Mouse (Mus musculus) urinary bladder, adult 18-20 months (tissue): ENCODE data around the gene Gigyf1.

Source experiments
- DNase-seq, 2 experiments: peaks; one replicate each; pipeline ENCODE4 v3.0.0; 2022; ENCODE audit warnings: low spot score in 2 of 2, mixed read lengths in 2 of 2

Gene Gigyf1

DNA sequence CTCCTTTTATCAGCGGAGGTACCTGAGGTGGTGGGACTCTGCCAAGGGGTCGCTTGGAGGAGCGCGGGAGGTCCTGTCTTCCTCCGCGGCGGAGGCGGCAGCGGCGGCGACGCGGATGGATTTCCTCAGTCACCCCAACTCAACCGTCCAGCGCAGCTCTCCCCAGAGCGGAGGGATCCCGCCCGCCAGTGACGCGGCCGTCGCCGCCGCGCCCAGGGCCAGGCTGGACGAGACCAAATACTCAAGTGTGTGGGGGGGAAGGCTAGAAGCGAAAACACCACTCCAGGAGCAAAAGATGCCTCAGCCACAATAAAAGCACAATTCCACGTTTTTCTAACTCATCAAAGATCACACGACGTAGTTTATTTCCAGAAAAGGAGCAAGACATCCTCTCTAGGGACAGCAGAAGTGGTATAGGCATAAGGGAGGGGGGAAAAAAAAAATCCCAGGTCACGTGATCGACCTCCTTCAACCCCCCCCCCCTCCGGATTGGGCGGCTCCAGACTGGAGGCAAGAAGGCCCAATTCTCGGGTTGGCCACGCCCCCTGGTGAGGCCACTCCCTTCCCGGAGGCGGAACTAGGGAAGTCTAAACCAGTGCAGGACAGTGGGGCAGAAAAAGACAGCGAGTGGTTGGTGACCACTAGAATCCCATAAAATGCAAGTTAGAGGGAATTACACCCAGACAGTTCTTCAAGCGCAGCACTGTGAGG is 14.9 kb downstream of the Gigyf1 start, which contains the start of the genes Epo and Gnb2:
TSS of gene Epo (minus strand) at position 126 of the 711 bp plus-strand sequence.
TSS of gene Gnb2 (minus strand) at position 394 of the 711 bp plus-strand sequence.
- DNase-seq, result peak; percentile 96 to 97

DNA sequence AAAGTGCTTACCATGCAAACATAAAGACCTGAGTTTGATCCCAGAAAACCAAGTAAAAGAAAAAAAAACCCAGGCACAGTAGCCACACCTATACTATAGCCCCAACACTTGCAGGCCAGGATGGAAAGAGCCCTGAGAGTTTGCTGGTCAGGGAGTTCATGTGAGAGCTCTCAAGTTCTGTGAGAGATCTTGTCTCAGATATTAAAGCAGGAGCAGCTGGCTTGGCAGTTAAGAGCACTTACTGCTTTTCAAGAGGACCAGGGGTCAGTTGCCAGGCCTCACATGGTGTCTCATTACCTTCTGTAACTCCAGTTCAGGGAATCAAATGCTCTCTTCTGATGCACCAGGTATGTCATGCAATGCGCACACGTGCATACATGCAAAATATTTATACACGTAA is 16.4 kb downstream of the Gigyf1 start:
- no peak for DNase-seq

GRCm38 (mm10) chr5:137535318-137535717 is 17.0 kb downstream of the Gigyf1 start:
- DNase-seq, result no peak

DNA sequence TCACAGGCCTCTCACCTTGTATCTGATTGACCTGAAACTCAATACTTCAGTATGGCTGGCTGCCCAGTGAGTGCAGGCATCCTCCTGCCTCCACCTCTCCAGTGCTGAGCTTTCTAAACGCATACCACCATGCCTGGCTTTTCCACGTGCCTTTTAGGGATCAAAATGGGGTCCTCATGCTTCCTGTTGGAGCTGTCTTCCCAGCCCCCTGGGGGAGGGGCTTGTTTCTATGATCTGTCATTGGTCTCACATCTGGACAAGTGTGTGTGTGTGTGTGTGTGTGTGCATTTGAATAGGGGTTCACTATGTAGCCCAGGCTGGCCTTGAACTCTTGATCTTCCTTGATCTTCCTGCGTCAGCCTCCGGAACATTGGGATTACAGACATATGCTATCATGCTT is 19.1 kb downstream of the Gigyf1 start:
- no peak for DNase-seq

GRCm38 (mm10) chr5:137539291-137539801 is 21.0 kb downstream of the Gigyf1 start:
- DNase-seq, result no peak

- DNase-seq, result no peak
Observed at GRCm38 (mm10) chr5:137540991-137541390, 22.6 kb downstream of the Gigyf1 start.

DNA sequence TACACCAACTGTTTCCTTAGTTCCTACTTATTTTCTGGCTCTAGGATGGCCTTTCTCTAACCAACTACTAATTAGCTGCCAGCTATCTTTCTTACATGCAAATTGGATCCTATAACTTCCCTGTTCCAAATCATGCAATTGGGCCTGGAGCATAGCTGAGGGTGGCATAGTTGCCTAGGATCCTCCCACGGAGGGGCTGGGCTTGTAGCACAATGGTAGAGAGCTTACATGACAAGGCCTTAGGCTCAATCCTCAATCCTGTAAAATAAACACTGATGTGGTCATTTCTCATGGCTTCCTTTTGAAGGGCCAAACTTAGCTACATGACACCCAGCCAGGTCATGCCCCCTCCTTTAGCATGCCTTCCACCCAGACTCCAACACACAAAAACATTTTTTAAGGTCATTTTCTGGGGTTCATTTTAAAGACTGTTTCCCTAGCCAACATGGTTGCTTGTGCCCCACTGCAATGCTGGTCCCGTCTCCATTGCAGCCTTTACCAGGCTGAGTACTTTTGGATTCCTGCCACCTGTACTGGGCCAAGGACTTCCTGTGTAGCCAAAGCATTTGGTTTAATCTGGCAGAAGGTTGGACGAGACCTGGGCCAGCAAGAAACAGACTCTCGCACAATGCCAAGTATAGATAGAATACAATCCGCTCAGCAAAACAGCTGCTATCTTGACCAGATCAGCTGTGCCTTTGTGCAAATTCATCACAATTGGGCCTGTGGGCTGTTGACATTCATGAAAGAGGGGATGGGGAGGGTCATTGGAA is 23.6 kb downstream of the Gigyf1 start:
- DNase-seq, result no peak

DNA sequence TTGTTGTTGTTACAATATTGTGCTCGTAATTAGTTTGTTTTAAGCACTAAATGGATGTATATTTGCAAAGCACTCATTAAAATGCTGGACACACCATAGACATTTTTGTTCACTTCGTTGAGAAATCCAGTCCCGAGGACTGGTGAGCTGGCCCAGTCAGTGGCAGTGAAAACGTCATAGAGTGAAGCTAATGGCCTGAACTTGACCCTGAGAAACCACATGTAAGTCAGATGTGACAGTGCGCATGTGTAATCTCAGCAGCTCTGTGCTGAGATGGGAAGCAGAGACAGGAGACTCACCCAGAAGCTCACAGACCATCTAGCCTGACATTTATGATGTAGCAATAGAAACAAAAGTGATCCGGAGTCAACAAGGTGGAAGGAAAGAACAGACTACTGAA is 26.6 kb downstream of the Gigyf1 start:
- DNase-seq, result no peak

DNA sequence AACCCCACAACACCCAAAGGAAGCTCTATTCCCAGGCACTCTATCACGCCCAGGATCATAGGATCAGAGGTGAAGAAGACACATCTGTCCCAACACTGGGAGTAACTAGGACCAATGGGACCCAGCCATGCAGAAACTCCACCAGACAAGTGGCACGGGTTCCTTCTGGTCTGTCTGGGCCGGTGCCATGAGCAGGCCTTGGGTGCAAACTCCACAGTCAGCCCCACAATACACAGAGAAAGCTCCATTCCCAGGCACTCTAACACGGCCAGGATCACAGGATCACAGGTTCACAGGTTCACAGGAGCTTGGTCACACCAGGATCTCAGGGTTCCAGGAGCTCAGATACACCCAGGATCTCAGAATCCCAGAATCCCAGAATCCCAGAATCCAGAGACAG is 27.2 kb downstream of the Gigyf1 start:
- DNase-seq, result no peak

GRCm38 (mm10) chr5:137549840-137550239 is 31.5 kb downstream of the Gigyf1 start:
- DNase-seq, result no peak

- DNase-seq, result no peak
Observed at GRCm38 (mm10) chr5:137551119-137551518, 32.8 kb downstream of the Gigyf1 start.

- DNase-seq, result no peak
Observed at GRCm38 (mm10) chr5:137553000-137553399, 34.7 kb downstream of the Gigyf1 start.

DNA sequence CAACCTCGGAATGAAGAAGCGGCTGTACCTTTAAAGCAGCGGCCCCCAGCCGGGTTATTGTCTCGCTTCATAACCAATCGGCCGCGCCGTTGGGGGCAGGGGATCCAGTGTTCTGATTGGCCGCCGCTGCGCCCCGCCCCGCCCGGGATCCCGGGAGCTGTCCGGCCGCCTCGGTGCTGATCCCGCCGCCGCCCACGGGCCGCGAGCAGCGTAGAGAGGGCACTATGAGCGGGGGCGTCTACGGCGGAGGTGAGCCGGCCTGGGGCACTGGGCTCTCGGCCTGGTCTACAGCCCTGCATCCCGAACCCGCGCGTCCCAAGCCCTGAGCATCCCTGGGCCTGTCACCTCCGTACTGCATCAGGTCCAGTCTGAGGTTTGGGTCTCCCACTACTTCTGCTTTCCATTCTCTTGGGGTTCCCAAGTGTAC is 35.1 kb downstream of the Gigyf1 start, which contains the start of gene Actl6b:
TSS of gene Actl6b (plus strand) at position 107 of the 427 bp plus-strand sequence.
- DNase-seq, result no peak

DNA sequence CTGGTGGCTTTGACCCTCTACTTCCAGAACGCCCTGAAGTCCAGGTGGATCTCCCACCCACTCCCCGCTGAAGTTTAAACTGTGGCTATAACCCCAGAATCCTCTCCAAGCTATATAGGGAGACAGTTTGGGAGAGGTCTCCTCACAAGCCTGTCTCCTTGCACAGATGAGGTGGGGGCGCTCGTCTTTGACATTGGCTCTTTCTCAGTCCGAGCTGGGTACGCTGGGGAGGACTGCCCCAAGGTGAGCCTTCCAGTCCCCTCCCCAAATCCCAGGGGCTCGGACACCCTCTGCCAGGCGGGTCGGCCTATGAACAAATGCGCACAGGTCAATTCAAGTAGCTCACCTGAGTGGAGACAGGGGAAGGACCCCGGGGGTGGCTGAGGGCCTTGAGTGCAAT is 35.5 kb downstream of the Gigyf1 start:
- no peak for DNase-seq

- DNase-seq, result no peak
Observed at GRCm38 (mm10) chr5:137561556-137561955, 43.2 kb downstream of the Gigyf1 start.

DNA sequence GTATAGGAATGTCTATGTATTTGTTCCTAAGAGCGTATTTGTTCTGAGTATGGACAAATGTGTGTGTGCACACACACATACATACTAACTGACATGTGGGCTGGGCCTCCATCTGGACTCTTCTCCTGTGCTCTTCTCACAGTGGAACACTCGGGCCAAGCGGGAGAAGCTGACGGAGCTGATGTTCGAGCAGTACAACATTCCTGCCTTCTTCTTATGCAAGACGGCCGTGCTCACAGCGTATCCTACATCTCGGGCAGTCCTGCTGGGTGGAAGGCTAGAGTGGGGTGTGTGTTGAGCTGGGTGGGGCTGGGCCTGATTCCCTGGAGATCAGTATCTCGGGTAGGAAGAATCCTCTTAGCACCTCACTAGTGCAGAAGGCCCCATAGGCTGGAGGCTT is 44.6 kb downstream of the Gigyf1 start:
- no peak for DNase-seq

DNA sequence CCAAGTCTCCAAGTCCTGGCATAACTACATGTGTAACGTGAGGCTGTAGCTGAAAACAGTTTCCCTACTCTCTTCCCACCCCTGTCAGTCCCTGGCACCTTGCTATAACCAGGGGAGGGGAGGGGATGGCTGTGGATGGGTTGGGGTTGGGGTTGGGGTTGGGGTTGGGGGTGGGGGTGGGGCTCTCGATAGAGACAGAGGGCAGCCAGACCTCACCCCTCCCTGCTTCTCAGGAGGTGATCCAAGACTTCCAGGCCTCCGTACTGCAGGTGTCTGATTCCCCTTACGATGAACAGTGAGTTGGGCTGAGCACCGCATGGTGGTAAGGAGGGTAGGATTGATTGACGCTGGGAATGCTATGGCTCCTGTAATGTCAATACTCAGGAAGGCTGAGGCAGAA is 47.4 kb downstream of the Gigyf1 start:
- no peak for DNase-seq

DNA sequence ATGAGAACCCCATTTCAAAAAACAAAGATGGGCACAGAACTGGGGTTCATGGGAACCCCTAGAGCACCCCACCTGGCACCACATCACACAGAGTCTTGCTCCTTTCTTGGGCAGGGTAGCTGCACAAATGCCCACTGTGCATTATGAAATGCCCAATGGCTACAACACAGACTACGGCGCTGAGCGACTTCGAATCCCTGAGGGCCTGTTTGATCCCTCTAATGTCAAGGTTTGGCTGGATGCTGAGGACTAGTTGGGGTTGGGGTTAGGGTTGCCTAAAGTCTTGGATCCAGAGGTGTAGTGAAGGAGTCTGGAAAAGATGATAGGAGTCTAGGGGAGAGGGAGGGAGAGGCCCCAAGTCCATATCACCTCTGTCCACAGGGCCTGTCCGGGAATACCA is 48.1 kb downstream of the Gigyf1 start:
- DNase-seq, result no peak

DNA sequence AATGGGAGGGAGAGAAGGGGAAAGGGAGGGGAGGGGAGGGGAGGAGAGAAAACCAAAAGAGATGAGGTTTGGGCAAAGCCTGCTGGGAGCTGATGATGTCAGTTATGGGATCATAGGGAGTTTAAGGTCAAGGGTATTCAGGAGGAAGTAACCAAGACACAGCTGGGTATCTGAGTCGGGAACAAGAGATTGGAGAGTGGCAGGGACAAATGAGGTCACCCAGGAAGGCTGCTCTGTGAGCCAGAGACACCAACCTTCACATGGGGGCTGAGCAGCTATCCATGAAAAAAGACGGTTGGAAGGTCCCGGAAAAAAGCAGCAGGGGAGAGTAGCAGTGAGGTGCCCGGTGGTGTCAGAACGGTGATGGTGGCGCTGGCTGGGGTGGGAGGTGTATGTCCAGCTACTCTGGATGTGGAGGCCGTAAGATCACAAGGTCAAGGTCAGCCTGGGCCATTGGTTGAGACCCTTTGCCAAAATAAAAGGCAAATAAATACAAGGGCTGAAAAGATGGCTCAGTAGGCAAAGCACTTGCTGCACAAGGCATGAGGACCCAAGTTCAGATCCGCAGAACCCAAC is 50.0 kb downstream of the Gigyf1 start:
- DNase-seq, result no peak

DNA sequence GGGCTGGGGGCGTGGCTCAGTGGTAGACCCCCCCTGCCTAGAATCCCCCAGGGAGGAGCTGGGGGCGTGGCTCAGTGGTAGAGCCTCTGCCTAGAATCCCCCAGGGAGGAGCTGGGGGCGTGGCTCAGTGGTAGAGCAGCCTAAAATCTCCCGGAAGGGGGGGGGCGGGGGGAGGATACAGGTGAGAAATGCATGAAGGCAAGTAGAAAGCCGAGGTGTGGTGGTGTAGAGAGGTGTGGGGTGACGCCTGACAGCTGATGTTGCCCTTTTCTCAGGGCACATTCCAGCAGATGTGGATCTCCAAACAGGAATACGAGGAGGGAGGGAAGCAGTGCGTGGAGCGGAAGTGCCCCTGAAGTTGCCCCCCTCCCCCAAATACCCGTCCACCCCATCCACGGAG is 50.7 kb downstream of the Gigyf1 start:
- no peak for DNase-seq

DNA sequence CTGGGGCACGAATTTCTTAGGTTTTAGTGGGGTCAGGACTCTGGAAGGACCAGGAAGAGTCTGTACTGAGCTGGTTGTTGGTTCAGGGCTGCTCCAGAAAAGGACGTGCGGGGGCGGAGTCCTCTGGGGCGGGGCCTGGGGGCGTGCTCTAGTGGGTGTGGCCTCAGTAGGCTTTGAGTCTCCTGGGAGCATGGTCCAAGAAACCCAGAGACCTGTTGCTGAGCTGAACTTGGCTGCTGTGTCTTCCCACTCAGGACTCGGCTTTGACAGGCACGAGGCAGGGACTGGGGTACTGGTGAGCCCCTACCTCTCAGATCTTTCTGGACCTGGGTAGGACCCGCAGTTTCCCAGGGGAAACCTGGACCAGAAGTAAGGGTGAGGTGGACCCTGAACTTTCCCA is 51.3 kb downstream of the Gigyf1 start, which contains the start of gene Tfr2:
TSS of gene Tfr2 (plus strand) at position 176 of the 400 bp plus-strand sequence.
- DNase-seq, result no peak

DNA sequence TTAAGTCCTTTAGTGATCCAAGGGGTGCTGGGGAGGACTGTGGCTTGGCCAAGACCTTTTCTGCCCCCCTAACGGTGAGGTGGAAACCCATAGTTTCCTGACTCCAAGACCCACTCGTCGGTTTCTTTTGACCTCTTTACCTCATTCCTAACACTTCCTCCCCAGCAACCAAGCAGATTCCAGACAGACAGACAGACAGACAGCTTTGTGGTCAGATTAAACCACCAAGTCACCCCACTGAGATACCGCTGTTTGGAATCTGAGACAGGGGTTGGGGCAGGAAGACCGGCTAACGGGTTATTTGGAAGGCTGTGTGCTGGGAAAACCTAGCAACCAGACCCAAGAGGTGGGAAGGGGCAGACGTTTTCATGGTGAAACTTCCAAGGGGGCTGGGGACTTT is 51.8 kb downstream of the Gigyf1 start:
- no peak for DNase-seq
